Mouse (Mus musculus) T-helper 2 cell (primary cell): ENCODE results near the gene Gps1.
"Not testable (repeated sequence)": the region's sequence is repeated elsewhere in the genome, so short reads cannot be mapped to it uniquely, and the experiment has no call there.

Experiments
- in situ Hi-C: fragments of 300-600 bp; cut with MboI, MseI; formaldehyde crosslinking; loops from one replicate; pipeline ENCODE4 v1.15.1; 2025; ENCODE audit warnings: high pct_unique_total_duplicates

Gene Gps1

DNA sequence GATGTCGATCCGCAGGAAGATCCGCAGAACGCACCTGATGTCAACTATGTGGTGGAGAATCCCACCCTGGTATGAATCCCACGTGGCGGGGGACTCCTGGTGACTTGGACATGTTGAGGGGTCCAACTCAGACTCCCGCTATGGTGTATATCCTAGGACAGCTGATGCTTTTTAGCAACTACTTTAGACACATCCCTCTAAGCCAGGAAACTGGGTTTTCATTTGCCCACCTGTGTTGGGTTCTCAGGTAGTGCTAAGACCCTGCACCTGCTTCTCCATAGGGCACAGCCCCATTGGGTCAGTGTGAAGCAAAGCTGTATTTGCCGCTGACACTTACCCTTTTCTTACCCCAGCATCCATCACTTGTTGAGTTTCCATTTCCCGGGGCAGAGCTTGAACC lies 1.1 kb downstream of the Gps1 start:
- in situ Hi-C loops = no loop called here

DNA sequence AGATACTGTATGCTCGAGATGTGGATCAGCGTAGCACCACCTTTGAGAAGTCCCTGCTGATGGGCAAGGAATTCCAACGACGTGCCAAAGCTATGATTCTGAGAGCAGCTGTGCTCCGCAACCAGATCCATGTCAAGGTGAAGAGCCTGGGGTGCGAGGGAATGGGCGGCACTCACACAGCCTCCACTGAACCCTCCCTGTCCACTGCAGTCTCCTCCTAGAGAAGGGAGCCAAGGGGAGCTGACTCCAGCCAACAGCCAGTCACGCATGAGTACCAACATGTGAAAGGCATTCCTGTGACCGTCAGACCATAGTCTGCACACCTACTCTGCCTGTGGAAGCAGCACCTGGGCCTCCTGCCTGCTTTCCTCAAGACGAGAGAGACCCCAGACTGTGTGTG lies 4.4 kb downstream of the Gps1 start:
- in situ Hi-C loops = not testable (repeated sequence)

DNA sequence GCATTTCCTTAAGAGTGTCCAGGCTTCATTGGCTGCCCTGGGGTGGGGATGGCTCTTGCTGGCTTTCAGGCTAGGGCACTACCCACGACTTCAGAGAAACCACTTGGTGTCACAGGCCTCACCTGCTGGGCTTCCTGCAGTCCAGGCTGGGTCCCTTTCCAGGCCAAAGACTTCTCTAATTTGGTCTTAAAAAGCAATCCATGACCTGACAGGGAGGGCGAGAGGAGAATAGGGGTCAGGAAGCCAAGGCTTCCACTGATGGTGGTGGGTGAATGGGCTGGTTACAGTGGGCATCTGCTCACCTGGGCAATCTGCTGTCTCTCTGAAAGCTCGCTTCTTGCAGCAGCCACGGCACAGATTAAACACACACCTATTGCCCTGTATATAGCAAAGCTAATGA lies 5.3 kb downstream of the Gps1 start:
- in situ Hi-C loops = no loop called here

DNA sequence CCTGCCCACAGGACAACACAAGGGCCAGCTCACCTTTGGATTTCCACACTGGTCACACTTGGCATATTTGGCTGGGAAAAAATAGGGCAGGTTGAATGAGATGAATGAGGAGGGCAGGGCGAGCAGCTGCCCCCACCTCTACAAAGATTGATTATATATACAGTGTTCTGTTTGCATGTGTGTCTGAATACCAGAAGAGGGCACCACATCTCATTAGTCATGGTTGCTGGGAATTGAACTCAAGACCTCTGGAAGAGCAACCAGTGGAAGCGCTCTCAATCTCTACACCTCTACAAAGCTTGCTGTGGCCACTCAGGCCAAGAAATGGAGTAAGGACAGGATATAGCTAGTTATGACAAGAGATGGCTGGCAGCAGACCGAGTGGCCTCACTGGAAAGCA lies 5.7 kb downstream of the Gps1 start:
- in situ Hi-C loops = loop anchor here (10.0 kb wide), 1 partner anchor 195 kb away; the partner anchor contains the start of genes Alyref and Anapc11

DNA sequence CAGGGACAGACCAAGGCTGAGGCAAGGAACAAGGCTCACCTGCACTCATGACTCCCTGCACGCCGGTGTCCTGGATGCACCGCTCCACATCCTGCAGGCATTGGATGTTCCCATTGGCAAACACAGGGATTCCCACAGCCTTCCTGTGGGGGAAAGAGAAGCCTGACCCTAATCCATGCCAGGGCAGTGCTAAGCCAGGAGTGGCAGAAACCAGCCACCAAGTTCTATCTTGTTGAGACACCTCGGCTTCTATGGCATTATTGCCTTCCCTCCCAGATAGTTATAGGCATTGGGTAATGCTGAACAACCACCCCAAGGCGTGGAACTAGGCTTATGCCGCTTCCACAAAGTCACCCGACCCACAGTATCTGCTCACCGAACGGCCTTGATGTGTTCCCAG lies 8.6 kb downstream of the Gps1 start:
- in situ Hi-C loops = loop anchor here (10.0 kb wide), 1 partner anchor 198 kb away; the partner anchor contains the start of genes Alyref and Anapc11

DNA sequence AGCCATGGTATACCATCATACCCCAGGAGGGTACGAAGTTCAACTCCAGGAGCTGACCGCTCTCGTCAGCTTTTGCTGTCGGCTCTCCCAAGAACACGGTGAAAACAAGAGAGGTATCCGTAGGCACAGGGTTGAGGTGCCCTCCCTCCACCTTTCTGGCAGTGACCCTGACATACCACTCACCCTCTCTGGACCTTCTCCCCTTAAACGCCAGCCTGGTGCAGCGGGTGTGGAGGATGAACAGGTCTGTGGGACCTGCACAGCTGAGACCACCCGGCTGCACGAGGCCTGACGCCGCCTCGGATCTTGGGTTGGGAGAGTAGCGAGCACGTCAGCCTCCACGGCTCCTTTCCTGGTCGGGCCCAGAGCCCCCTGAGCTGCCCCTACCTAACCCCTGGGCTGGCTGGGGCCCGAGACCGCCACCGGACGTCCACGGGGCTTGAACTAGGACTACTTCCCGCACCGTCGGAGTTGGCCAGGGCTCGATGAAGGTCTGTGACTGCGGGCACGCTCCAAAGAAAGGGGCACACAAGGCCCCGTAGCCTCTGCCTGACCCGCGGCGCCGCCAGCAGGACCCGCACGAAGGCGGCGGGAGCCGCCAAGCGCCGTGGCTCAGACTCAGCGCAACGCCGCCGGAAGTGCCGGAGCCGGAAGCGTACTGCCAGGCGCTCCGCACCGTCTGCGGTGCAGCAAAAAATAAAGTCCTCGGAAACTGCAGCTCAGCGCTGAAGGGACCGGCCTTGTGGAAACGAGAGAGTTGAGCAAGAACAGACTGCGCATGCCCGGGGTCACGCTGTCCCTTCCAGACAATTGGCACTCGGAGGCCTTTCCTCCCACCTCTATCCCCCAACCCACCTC lies 11.9 kb downstream of the Gps1 start, which contains the start of gene Dus1l:
Gene Dus1l, minus strand, starts transcription at position 648 of the 858 bp plus-strand sequence.
- in situ Hi-C loops = loop anchor here (10.0 kb wide), 1 partner anchor 201 kb away; the partner anchor contains the start of genes Alyref and Anapc11

DNA sequence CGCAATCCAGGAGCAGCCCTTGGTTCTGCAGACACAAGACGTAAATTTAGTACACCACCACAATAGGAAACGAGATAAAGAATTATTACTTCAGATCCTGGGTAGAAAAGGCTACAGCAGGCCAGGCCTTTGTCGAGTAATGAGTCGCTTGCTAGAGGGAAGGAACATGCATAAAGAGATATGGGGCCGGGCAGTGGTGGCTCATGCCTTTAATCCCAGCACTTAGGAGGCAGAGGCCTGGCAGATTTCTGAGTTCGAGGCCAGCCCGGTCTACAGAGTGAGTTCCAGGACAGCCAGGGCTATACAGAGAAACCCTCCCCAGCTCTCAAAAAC lies 12.5 kb downstream of the Gps1 start:
- in situ Hi-C loops = loop anchor here (10.0 kb wide), 1 partner anchor 202 kb away; the partner anchor contains the start of genes Alyref and Anapc11

DNA sequence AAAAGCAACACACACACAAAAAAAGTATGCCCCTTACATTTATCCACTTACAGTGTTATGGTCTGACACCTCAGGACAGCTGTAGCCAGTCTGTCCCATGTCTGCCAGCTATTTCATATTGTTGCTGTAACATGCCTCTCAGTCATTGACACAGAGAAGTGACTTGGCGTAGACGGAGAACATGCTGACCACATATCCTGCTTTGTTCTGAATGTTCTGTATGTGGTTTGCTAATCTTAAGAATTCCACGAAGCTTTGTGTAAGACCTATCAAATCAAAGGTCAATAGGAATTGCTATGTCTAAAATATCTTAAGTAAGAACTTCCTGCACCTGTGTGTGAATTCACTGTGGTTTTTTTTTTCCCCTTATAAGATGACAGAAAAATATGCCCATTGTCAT lies 14.2 kb downstream of the Gps1 start:
- in situ Hi-C loops = loop anchor here (10.0 kb wide), 1 partner anchor 203 kb away; the partner anchor contains the start of genes Alyref and Anapc11

DNA sequence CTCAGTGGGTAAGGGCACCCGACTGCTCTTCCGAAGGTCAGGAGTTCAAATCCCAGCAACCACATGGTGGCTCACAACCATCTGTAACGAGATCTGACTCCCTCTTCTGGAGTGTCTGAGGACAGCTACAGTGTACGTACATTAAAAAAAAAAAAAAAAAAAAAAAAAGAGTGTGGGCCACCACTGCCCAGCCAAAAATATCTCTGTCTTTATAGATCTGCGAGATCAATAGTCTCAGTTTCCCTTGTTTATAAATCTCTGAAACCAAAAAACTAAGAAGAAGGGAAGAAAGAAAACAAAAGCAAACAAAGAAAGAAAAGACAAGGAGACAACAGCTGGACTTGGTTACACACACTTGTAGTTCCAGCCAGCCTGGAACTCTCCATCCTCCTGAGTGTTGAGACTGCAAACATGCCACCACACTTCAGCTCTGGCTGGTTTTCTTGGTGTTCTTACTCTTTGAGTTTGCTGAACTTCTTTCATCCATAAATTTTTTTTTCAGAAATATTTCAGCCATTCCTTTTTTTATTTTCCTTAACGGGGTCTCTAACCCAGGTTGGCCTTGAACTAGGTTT lies 15.3 kb downstream of the Gps1 start:
- in situ Hi-C loops = loop anchor here (10.0 kb wide), 1 partner anchor 205 kb away; the partner anchor contains the start of genes Alyref and Anapc11

DNA sequence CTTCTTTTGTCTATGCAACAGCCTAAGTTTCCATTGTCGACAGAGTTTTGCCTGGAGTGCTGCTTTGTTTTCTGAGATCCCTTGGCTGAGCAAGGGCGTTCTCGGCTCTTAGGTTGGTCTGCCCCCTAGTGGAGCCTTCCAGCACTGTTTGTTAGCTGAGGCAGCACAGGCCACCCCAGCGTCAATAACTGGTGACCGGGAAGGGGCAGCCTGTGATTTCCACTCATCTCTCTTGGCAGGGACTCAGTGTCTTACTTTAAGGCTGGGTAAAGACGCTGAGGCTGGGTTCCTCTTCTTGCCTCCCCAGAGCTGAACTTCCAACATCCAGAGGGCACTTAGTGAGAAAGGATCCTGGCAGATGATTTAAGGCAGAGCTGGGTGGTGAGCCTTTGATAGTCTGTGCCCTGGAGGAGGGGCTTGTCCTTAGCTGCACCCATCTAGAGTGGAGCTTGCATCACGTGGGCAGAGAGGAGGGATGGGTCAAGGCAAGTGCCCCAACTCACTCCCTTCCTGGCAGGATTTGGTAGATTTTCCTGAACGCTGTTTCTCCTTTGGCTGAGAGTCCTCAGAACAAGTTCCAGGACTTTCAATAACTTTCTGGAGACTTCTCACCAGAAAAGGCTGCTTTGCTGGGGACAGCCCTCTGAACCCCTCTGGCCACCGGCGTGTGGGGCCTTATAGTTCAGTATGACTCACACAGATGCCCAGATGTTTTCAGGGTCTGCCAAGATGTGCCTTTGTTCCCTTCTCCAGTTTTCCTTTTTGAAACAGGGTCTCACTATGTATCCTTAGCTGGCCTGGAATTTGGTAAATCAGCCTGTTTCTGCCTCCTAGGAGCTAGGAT lies 16.2 kb downstream of the Gps1 start:
- in situ Hi-C loops = no loop called here

DNA sequence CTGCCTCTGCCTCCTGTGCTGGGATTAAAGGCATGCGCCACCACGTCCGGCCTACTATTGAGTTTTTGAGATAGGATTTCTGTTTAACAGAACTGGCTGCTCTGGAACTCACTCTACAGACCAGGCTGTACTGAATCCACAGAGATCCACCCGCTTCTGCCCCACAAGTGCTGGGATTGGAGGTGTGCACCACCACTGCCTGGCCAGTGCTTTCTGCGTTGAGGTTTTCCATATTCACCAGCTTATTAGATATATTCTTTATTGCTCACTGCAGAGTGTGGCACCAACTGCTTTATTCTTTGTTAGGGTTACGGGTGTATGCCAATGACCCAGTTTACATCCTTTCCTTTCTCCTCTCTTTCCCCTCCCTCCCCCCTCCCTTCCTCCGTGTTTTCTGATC lies 20.2 kb downstream of the Gps1 start:
- in situ Hi-C loops = no loop called here

DNA sequence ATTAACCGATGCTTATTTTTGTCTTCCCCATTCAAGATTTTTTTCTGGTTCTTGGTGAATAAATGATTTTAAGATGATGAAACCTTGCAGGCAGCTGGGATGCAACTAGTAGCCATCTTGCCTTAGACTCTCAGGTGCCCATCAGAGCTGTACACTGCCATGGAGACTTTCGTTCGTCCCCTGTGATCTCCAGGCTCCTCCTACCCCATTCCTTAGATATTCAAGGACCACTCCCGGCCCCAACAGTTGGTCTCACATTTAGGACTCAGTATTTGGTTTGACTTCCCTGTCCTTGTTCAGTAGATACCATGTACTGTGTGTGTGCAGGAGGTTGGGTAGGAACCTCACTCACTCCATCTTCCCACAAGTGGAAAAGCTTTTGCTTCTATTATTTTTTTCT lies 20.7 kb downstream of the Gps1 start:
- in situ Hi-C loops = no loop called here

DNA sequence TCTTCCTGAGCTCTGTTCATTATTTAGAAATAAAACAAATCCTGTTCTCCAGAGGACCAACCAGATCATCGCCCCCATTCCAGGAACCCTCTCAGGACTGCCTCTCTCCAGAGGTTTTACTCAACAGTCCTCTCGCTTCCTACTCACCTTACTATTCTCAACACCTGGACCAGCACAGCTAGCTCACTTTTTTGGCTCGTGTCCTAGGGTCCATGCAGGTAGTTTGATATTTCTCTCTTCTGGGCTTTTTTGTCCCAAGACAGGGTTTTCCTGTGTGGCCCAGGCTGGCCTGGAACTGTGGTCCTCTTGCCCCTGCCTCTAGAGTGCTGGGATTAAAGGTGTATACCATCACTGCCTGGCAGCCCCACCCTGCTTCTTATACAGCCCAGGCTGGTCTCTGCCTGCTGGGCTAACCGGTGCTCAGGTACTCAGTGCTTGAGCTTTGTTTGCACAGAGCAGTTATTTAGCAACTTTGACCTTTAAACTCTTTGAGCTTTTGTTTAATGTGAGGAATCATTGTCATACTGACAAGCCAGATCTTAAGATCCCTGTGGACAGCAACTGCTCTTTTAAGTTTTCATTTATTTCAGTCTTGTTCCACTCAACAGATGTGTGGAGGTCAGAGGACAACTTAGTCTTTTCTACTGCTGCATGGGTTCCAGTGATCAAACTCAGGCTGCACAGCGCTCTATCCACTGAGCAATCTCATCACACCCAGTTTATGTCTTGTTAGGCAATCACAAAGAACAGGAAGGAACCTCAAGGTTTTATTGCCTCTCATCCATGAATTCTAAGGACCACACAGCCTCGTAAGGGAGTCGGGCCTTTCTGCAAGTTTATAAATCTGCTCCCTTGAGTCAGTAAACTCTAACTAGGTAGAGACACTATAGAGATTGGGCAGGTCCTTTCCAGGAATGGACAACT lies 21.6 kb downstream of the Gps1 start:
- in situ Hi-C loops = no loop called here

DNA sequence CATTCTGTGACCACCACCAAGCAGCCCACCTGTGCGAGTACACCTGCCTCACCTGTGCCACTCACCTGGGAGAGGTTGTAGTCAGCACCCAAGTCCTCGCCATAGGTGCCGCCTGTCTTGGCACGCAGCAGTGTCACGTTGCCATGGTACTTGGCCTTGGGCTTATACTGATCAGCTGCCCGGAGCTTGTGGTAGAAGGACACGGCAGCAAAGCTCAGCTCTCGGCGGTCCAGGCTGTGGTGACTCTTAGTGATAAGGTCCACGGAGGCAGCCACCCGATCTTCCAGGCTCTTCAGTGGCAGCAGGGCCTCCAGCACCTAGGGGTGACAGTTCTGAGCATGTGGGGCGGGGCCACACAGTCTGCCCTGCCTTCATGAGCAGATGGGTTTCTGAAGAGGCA lies 23.9 kb downstream of the Gps1 start:
- in situ Hi-C loops = no loop called here

DNA sequence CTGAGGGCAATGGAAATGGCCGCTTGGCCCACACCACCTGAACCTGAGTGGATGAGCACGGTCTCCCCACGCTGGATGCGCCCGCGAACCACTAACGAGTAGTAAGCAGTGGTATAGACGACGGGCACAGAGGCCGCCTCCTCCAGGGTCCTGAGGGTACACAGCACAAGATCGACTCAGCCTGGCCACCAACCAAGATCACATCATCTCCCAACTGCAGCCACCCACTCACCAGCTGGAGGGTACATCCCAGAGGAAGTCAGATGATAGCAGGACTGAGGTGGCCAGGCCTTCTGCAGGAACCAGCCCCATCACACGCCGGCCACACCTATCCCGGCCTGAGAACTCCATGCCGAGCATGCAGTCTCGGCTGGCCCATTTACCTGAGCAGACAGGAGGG lies 28.0 kb downstream of the Gps1 start:
- in situ Hi-C loops = no loop called here

DNA sequence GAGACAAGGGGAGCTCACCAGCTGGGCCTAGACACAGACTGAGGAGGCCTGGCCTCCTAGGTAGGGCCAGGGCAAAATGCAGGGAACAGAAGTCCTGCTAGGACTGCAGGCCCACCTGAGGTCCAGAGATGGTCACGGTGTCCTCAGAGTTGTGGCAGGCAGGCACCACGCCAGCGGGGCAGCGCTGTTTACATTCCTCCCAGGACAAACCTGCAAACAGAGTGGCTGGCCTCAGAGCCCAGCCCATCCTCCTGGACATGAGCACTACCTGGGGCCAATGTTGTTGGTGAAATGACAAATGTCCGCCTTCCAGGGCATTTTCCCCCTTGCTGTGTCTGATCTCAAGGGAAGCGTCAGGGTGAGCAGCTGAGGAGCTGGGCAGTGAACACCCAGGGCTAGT lies 33.3 kb downstream of the Gps1 start:
- in situ Hi-C loops = no loop called here

DNA sequence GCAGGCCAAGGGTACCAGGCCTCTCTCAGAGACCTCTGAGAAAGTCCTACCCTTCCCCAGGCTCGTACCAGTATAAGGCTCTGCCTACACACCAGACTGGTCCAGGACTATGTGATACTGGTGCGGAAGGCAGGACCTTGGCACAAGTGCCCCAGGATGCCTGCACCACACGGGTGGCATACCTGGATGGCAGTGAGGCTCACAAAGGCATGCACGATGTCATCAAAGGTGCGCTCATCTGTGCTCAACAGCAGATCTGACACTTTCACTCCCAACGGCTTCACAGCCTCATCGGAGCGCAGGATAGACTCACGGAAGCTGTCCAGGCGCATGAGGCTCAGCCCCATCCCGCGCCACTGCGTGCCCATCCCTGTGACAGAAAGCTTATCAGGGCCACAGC lies 34.2 kb downstream of the Gps1 start:
- in situ Hi-C loops = no loop called here

DNA sequence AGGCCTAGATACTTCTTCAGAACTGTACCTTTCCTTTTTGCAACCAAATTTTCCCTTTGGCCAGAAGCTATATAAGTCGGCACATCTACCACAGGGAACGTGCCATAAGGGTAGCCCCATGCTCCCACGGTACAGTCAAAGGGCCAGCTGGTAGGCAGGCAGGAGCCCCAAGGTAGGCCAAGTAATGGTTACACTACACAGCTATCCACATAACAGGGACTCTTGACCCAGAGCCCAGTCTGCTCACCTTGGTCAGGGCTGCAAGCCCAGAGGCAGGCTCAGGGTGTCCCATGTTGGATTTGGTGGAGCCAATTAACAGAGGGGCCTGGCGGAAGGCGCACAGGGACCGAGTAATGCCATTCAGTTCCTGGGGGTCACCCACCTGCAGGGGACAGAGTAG lies 35.5 kb downstream of the Gps1 start:
- in situ Hi-C loops = no loop called here

DNA sequence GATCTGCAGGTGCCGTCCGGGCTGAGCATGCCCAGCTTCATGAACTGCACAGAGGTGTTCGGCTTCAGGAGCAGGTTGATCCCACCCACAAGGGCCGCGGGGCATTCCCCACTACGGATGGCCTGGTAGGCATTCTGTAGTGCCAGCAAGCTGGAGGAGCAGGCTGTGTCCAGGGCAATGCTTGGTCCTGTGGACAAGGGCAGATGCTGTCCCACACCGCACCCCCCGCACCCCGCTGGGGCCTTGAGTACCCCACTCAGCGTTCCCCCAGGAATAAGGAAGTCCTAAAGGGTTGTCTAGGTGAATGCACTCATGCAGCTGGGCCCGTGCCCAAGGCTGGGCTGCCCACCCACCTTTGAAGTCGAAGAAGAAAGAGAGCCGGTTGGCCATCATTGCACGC lies 36.5 kb downstream of the Gps1 start:
- in situ Hi-C loops = loop anchor here (5.0 kb wide), 1 partner anchor 132 kb away; no protein-coding TSS in a partner anchor

DNA sequence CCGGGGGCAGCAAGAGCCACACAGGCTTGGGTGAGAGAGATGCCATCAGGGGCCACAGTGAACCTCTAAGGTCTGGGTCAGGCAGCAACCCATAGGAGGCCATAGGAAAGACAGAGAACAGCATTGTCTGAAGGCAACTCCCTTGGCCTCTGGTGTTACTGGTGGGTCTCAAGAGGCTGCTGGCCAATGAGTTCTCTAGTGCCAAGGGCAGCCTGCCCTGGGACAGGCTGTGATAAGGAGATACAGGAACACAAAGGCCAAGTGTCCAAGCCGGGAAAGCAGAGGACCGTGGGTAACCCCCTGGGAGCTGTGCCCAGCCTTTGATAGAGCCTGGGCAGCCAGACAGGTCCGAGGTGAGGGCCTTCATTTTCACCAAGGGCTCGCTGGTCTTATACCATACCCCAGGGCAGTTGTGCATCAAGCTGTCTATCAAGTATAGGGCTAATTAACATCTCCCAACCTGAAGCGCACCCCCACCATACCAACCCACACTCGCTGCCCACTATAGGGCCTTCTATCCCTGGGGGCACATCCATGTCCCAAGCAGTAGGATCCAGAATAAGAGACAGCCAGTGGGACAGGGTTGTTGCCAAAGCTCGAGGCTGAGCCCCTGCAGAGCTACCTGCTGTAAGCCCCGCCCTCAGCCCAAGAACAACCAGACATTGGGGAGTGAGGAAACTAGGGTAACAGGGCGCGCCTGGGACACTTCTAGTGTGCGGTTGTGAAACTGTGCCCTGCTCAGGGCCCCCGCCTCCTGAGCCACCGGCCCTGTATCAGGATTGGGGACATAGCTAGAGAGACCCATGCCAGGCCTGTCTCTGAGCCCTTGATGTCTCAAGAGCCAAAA lies 37.2 kb downstream of the Gps1 start:
- in situ Hi-C loops = loop anchor here (5.0 kb wide), 1 partner anchor 131 kb away; no protein-coding TSS in a partner anchor
